Mouse (Mus musculus) kidney, adult 2 months (tissue): ENCODE measurements around the gene Sdc4.

Experiments used
- CTCF ChIP-seq: fragments of 200-500 bp; conservative IDR thresholded peaks from 2 replicates; pipeline ENCODE4 v1.5.1; 2011; ENCODE audit warnings: low read depth, mild to moderate bottlenecking, control low read depth, low read length, moderate library complexity, mixed read lengths; ENCODE audit not compliant: insufficient read depth, insufficient read length
- POLR2A ChIP-seq: fragments of 200-500 bp; IDR thresholded peaks from one replicate; pipeline ENCODE4 v1.6.1; 2011; ENCODE audit warnings: low read depth, low read length, control low read depth

DNA sequence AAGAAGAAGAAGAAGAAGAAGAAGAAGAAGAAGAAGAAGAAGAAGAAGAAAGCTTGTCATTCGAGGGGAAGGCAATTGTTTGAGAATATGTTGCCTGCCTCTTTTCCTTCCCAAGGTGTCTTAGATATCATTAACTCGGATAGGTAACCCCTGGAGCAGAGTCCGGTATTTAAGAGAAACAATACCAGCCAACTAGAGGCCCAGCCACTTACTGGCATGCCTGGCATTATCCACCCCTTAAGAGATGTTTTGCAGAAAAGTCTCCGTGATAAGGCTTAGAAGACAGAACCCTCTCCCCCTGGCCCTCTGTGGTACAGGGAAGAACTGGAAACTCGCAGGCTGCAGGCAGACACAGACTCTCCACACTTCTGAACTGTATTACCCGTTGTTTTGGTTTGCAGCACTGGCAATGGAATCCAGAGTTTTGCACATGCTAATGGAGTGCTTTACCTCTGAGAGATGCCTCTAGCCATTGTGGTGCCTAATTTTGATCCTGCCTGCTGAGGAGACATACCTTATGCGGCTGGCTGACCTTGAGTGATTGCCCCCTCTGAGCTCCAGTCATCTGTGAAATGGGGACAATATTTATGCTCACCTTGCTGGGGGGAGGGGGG, 10.3 kb upstream of the Sdc4 start:
- TF ChIP-seq CTCF (no peak), POLR2A (no peak)
